Mouse (Mus musculus): ENCODE results near the gene Fcna. TPM values are rescaled to one million over a fixed set of nuclear protein-coding genes. Genes with fewer than 3 reads are reported as not detected.

The Fcna gene
- polyA plus RNA-seq, 1 experiment from 2014 or later = 3.6 TPM

DNA sequence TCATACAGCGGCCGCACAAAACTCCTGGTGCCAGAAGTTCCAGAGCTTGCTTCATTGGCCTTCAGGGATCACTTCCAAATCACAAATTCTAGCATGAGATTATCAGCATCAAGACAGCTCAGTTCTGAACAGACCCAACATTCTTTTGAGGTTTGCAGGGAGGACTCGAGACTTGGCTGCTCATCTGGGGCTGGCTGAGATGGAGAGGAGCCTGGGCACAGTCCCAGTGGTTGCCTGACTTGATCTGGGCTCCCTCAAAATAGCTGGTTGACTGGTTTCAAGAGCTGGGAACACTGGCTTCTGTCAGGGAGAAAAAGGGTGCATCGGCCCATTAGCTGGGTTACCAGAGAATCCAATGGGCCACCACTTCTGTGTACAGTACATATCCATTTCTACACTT lies 28.9 kb upstream of the Fcna start:
- H3K4me2 ChIP-seq (ENCODE audit: low read depth, low read length) = no peak overlapping the region
- H3K4me3 ChIP-seq (ENCODE audit: low read length) = no peak overlapping the region
- ATAC-seq (replicated peaks; ENCODE audit: extremely low read depth, insufficient read depth, low FRiP score) = no peak
- WGBS = 67% methylated on average over 4 of the region's 4 CpGs
- 0 out of 2 replicates have a peak, but pooled peaks cover 3% of the 10 kb centered on the region for H3K27me3 ChIP-seq (ENCODE audit: control insufficient read depth, insufficient read depth, low read length)
- H3K27ac ChIP-seq (ENCODE audit: low read length) = no peak overlapping the region
- H3K9ac ChIP-seq (ENCODE audit: low read length) = no peak overlapping the region
- H3K4me1 ChIP-seq (ENCODE audit: control insufficient read depth, insufficient read depth, low read length) = no peaks in the 10 kb centered on the region
- H3K36me3 ChIP-seq (ENCODE audit: control insufficient read depth, insufficient read depth) = no peaks in the 10 kb centered on the region
- no peaks in the 10 kb centered on the region for H3K9me3 ChIP-seq (replicated peaks; ENCODE audit: control insufficient read depth, low read length)

DNA sequence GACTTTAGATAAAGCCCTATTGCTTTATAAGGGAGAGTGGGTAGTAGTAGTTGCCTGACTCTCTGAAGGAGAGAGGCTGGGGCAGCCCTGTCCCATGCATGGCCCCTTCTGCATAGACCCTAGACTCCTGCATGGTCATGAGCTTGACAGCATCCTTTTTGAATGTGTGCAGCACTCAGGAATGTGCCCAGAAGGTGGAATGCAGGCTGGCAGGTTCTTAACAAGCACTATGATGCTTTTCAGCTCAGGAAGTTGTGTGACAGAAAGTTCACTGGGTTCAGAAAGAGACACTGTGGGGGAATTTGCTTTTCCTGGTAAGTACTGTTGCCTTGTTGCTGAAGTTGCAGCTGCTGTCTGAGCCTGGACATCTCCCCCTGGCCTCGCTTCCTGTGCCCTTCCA lies 26.7 kb upstream of the Fcna start:
- 43% methylated on average over 1 of the region's 1 CpGs for whole genome bisulfite sequencing
- no peak overlapping the region for H3K9ac ChIP-seq (ENCODE audit: low read length)
- no peak overlapping the region for H3K4me3 ChIP-seq (ENCODE audit: low read length)
- no peak for ATAC-seq (replicated peaks; ENCODE audit: extremely low read depth, insufficient read depth, low FRiP score)
- 0 out of 2 replicates have a peak, but pooled peaks cover 3% of the 10 kb centered on the region for H3K27me3 ChIP-seq (ENCODE audit: control insufficient read depth, insufficient read depth, low read length)
- no peaks in the 10 kb centered on the region for H3K36me3 ChIP-seq (ENCODE audit: control insufficient read depth, insufficient read depth)
- H3K4me1 ChIP-seq (ENCODE audit: control insufficient read depth, insufficient read depth, low read length) = no peaks in the 10 kb centered on the region
- H3K27ac ChIP-seq (ENCODE audit: low read length) = no peak overlapping the region
- no peak overlapping the region for H3K4me2 ChIP-seq (ENCODE audit: low read depth, low read length)
- no peaks in the 10 kb centered on the region for H3K9me3 ChIP-seq (replicated peaks; ENCODE audit: control insufficient read depth, low read length)

DNA sequence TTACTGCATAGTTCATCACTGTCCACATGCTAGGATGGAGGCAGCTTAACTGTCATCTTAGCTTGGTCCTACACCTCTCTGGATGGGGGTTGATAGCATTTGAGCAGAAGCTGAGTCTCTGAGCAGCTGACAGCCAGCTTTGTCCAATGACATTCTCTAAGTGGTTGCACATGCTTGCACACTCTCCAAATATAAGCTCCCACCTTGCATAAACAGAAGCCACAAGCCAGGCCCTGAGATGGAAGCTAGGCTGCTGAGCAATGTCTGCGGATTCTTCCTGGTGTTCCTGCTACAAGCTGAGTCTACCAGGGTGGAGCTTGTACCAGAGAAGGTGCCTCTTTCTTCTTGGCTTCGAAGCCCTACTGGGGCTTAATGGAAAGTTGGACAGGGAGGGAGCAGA lies 25.1 kb upstream of the Fcna start, which contains the start of gene Lcn8:
Gene Lcn8 (plus strand): TSS at position 219 of the 400 bp plus-strand sequence.
- Histone ChIP-seq H3K9me3 (replicated peaks; ENCODE audit: control insufficient read depth, low read length) (no peaks in the 10 kb centered on the region), H3K4me1 (ENCODE audit: control insufficient read depth, insufficient read depth, low read length) (no peaks in the 10 kb centered on the region)

DNA sequence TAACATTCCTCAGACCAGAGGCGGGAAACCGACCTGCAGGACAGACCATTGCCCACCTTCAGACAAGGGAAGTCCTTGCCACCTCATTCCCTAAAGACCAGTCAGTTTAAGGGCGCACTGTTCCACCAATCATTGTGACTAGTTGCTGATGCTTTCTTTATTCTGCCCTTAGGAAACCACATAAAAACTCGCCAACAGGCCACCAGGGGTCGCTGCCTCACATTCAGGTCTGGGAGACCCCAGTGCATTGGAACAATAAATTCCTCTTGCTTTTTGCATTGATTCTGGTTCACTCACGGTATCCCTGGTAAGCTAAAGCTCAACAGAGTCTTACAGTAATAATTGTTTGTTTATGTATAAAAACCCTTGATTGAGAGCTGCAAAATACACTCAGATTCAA lies 12.1 kb upstream of the Fcna start:
- Histone ChIP-seq H3K4me2 (ENCODE audit: low read depth, low read length) (no peak overlapping the region), H3K9me3 (replicated peaks; ENCODE audit: control insufficient read depth, low read length) (no peaks in the 10 kb centered on the region), H3K27me3 (ENCODE audit: control insufficient read depth, insufficient read depth, low read length) (no peaks in the 10 kb centered on the region), H3K9ac (ENCODE audit: low read length) (no peak overlapping the region), H3K36me3 (ENCODE audit: control insufficient read depth, insufficient read depth) (no peaks in the 10 kb centered on the region), H3K4me1 (ENCODE audit: control insufficient read depth, insufficient read depth, low read length) (no peaks in the 10 kb centered on the region), H3K27ac (ENCODE audit: low read length) (no peak overlapping the region), H3K4me3 (ENCODE audit: low read length) (no peak overlapping the region)
- 21% methylated on average over 6 of the region's 6 CpGs for WGBS
- no peak for ATAC-seq (replicated peaks; ENCODE audit: extremely low read depth, insufficient read depth, low FRiP score)

More for the DNA sequence above, 25.1 kb upstream of the Fcna start, which contains the start of gene Lcn8:
- Histone ChIP-seq H3K27ac (ENCODE audit: low read length) (no peak within 1 kb of the TSS), H3K4me2 (ENCODE audit: low read depth, low read length) (no peak within 1 kb of the TSS), H3K4me3 (ENCODE audit: low read length) (no peak within 1 kb of the TSS), H3K27me3 (ENCODE audit: control insufficient read depth, insufficient read depth, low read length) (0 out of 2 replicates have a peak, but pooled peaks cover 3% of the 10 kb centered on the region), H3K9ac (ENCODE audit: low read length) (no peak within 1 kb of the TSS), H3K36me3 (ENCODE audit: control insufficient read depth, insufficient read depth) (no peaks in the 10 kb centered on the region)
- ATAC-seq (replicated peaks; ENCODE audit: extremely low read depth, insufficient read depth, low FRiP score) = no peak
- 69% methylated on average over 2 of the region's 2 CpGs for whole genome bisulfite sequencing

DNA sequence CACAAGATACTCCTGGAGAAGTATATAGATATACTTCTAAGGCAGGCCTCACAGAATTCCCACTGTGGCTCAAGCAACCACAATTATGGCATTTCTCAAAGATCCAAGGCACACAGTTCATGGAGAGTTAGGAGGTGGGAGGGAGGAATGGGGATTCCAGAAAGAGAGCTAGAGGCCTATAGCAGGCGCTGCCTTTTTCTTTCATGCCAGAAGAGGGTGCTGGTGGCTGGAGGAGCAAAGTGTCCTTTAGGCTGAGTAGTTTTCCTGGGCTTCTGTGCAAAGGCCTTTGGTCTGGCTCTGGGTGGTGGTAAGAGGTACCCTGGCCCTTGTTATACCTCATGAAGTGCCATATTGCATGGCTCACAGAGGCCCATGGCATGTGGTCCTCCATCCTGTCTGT lies 6.2 kb upstream of the Fcna start:
- WGBS = 47% methylated on average over 1 of the region's 1 CpGs
- Histone ChIP-seq H3K27me3 (ENCODE audit: control insufficient read depth, insufficient read depth, low read length) (no peaks in the 10 kb centered on the region), H3K27ac (ENCODE audit: low read length) (no peak overlapping the region), H3K4me1 (ENCODE audit: control insufficient read depth, insufficient read depth, low read length) (no peaks in the 10 kb centered on the region), H3K9ac (ENCODE audit: low read length) (no peak overlapping the region), H3K4me3 (ENCODE audit: low read length) (no peak overlapping the region), H3K4me2 (ENCODE audit: low read depth, low read length) (no peak overlapping the region), H3K36me3 (ENCODE audit: control insufficient read depth, insufficient read depth) (no peaks in the 10 kb centered on the region), H3K9me3 (replicated peaks; ENCODE audit: control insufficient read depth, low read length) (no peaks in the 10 kb centered on the region)
- no peak for ATAC-seq (replicated peaks; ENCODE audit: extremely low read depth, insufficient read depth, low FRiP score)

DNA sequence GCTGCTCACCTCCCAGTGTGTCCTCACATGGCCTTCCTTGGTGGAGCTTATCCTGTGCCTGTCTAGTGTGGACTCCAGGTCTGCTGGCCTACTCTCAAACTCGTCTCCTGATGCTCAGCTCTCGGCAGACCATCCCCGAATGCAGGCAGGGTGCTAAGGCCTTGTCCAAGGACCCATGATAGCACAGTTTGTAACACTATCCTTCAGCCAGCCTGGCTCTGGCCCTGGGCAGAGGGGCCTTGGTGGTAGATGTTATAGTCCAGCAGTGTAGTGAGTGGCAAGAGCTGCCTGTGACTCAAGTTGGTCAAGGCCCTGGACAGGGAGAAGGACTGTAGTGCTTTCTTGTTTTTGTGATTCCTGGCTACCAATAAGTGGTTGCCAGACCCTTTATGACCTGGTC lies 5.8 kb upstream of the Fcna start:
- Histone ChIP-seq H3K4me3 (ENCODE audit: low read length) (no peak overlapping the region), H3K4me2 (ENCODE audit: low read depth, low read length) (no peak overlapping the region), H3K9ac (ENCODE audit: low read length) (no peak overlapping the region), H3K9me3 (replicated peaks; ENCODE audit: control insufficient read depth, low read length) (no peaks in the 10 kb centered on the region), H3K4me1 (ENCODE audit: control insufficient read depth, insufficient read depth, low read length) (no peaks in the 10 kb centered on the region), H3K27me3 (ENCODE audit: control insufficient read depth, insufficient read depth, low read length) (no peaks in the 10 kb centered on the region), H3K27ac (ENCODE audit: low read length) (no peak overlapping the region), H3K36me3 (ENCODE audit: control insufficient read depth, insufficient read depth) (no peaks in the 10 kb centered on the region)
- no peak for ATAC-seq (replicated peaks; ENCODE audit: extremely low read depth, insufficient read depth, low FRiP score)
- WGBS = 84% methylated on average over 3 of the region's 3 CpGs

DNA sequence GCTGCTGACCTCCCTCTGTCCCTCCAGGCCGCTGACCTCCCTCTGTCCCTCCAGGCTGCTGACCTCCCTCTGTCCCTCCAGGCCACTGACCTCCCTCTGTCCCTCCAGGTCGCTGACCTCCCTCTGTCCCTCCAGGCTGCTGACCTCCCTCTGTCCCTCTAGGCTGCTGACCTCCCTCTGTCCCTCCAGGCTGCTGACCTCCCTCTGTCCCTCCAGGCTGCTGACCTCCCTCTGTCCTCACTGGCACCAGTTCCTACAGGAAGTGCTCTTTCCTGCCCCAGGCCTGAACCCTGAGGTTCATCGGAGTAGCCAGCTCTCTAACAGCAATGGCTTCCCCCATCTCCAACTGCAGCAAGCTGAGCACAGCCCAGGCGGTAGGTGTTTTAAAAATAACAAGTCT lies 908 bp upstream of the Fcna start:
- WGBS = 44% methylated on average over 4 of the region's 4 CpGs
- ATAC-seq (replicated peaks; ENCODE audit: extremely low read depth, insufficient read depth, low FRiP score) = no peak
- Histone ChIP-seq H3K9ac (ENCODE audit: low read length) (no peak overlapping the region), H3K27me3 (ENCODE audit: control insufficient read depth, insufficient read depth, low read length) (no peaks in the 10 kb centered on the region), H3K36me3 (ENCODE audit: control insufficient read depth, insufficient read depth) (no peaks in the 10 kb centered on the region), H3K4me2 (ENCODE audit: low read depth, low read length) (no peak overlapping the region), H3K27ac (ENCODE audit: low read length) (no peak overlapping the region), H3K4me3 (ENCODE audit: low read length) (no peak overlapping the region), H3K9me3 (replicated peaks; ENCODE audit: control insufficient read depth, low read length) (no peaks in the 10 kb centered on the region), H3K4me1 (ENCODE audit: control insufficient read depth, insufficient read depth, low read length) (no peaks in the 10 kb centered on the region)

DNA sequence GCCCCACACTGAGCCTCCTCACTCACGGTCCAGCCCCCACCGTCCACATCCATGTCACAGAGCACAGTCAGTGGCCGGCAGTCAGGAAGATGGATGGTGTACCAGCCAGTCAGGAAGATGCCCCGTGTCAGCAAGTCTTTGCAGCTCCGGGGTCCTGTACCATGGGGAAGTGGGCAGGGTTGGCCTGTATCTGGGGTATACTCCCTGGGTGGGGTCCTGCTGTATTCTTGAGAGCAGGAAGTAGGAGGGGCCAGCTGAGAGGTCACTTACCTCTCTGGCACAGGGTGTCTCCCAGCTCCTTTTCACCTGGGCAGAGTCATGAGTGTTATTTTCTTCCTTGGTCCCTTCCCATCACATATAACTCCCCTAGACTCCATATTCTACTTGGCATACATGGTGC lies 1.8 kb downstream of the Fcna start:
- no peaks in the 10 kb centered on the region for H3K9me3 ChIP-seq (replicated peaks; ENCODE audit: control insufficient read depth, low read length)
- no peak for ATAC-seq (replicated peaks; ENCODE audit: extremely low read depth, insufficient read depth, low FRiP score)
- 48% methylated on average over 5 of the region's 5 CpGs for WGBS
- H3K4me2 ChIP-seq (ENCODE audit: low read depth, low read length) = no peak overlapping the region
- H3K27me3 ChIP-seq (ENCODE audit: control insufficient read depth, insufficient read depth, low read length) = no peaks in the 10 kb centered on the region
- no peak overlapping the region for H3K4me3 ChIP-seq (ENCODE audit: low read length)
- no peak overlapping the region for H3K9ac ChIP-seq (ENCODE audit: low read length)
- H3K36me3 ChIP-seq (ENCODE audit: control insufficient read depth, insufficient read depth) = no peaks in the 10 kb centered on the region
- H3K4me1 ChIP-seq (ENCODE audit: control insufficient read depth, insufficient read depth, low read length) = peaks cover 7% of the 10 kb centered on the region
- no peak overlapping the region for H3K27ac ChIP-seq (ENCODE audit: low read length)

DNA sequence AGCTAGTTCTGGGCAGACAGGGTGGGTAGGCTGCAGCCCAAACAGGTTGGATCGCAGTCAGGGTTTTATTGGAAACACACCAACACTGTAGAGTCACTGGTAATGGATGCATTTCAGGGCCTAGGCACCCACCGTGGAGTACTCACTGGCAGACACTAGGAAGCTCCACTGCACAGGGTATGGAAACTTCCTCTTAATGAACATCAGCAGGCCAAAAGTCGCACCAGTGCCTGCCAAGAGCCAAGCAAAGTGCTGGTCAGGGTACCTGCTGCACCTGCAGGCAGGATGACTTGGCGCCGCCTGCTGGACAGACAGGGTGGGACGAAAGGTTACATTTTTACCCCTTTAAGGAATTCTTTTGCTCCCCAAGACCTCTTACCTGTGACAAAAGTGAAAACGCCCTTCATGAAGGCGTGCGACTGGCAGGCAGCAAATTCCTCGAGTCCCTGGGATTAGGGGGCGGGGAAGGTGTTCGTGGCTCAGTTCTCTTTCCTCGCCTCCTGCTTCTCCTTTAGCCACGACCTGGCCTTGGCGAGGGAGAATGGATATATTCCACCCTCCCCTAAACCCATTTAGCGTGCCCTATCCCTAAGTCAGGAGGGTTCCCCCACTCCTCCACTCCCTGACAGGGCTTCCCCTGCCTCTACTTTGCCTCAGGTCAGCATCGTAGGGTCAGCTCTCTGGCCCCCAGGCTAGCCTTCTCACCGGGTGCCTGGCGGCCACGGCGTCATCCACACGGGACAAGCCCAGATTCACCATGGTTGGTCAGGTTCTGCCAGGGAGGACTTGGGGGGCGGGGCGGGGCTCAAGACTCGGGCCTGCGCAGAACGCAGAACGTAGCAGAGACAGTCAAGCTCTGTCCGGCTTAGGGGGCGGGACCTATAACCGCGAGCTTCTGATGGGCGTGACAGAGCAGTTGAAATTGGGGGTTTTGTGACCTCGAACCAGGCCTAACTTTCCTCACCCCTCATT lies 6.3 kb downstream of the Fcna start, which contains the start of gene Tmem141:
Gene Tmem141 (minus strand): TSS at position 777 of the 972 bp plus-strand sequence.
- no peaks in the 10 kb centered on the region for H3K36me3 ChIP-seq (ENCODE audit: control insufficient read depth, insufficient read depth)
- peak within 1 kb of the TSS; percentile 92 for H3K4me2 ChIP-seq (ENCODE audit: low read depth, low read length)
- H3K4me1 ChIP-seq (ENCODE audit: control insufficient read depth, insufficient read depth, low read length) = peaks cover 9% of the 10 kb centered on the region
- peak within 1 kb of the TSS; percentile 62 for H3K4me3 ChIP-seq (ENCODE audit: low read length)
- peaks cover 19% of the 10 kb centered on the region for H3K27me3 ChIP-seq (ENCODE audit: control insufficient read depth, insufficient read depth, low read length)
- H3K27ac ChIP-seq (ENCODE audit: low read length) = peak within 1 kb of the TSS; percentile 67
- no peaks in the 10 kb centered on the region for H3K9me3 ChIP-seq (replicated peaks; ENCODE audit: control insufficient read depth, low read length)
- peak within 1 kb of the TSS; percentile 79 for H3K9ac ChIP-seq (ENCODE audit: low read length)
- 6% methylated on average over 34 of the region's 34 CpGs for WGBS
- peak; percentile 92 for ATAC-seq (replicated peaks; ENCODE audit: extremely low read depth, insufficient read depth, low FRiP score)

All from heart, embryonic 16.5 days (tissue).